31 mouse cellular contexts compared by ENCODE assay signal in genomic region chr13:29649593-29649992, GRCm38 (mm10).
A peak's percentile ranks its signal among the peaks of the same experiment; 100 is the strongest.
DNase-seq lines count a peak whose midpoint lies in the region; ATAC-seq and TF ChIP-seq lines count a peak whose summit lies in the region.
"Had no signal": no experiment of that assay in that cellular context is flagged by ENCODE, and none has a peak within 500 bp of the region (broad histone marks: within the 10 kb centered on the region; RNA-seq: fewer than 3 reads in every experiment).

No protein-coding gene starts in this region.

- no peak overlapping the region for H3K4me3 ChIP-seq in heart, adult 2 months
- no peak overlapping the region for H3K4me3 ChIP-seq in heart, embryonic 15.5 days
- H3K4me3 ChIP-seq in embryonic fibroblast, embryonic 13.5 days (ENCODE audit: insufficient read depth, low read length) = no peak overlapping the region
- H3K4me3 ChIP-seq: embryonic facial prominence, embryonic 10.5 days; embryonic facial prominence, embryonic 15.5 days; forebrain, embryonic 13.5 days; limb, embryonic 10.5 days; limb, embryonic 15.5 days; liver, embryonic 13.5 days; midbrain, embryonic 15.5 days had no signal

- no peak for TF ChIP-seq CTCF in heart, adult 2 months (IDR thresholded peaks at IDR 0.05)
- no peak for TF ChIP-seq CTCF in embryonic fibroblast, embryonic 13.5 days (IDR thresholded peaks at IDR 0.05; ENCODE audit: borderline replicate concordance, insufficient read depth, low read length)

- no peak overlapping the region for H3K4me2 ChIP-seq in heart, embryonic 15.5 days
- H3K4me2 ChIP-seq: embryonic facial prominence, embryonic 15.5 days; forebrain, embryonic 13.5 days; hindbrain, embryonic 14.5 days; limb, embryonic 15.5 days; liver, embryonic 13.5 days; midbrain, embryonic 15.5 days had no signal

- TF ChIP-seq EP300 in heart, adult 2 months (IDR thresholded peaks at IDR 0.05; ENCODE audit: insufficient read depth, low read depth, low read length) = no peak

- H3K4me1 ChIP-seq in heart, adult 2 months (ENCODE audit: control insufficient read depth, insufficient read depth, low read length) = peaks cover 8% of the 10 kb centered on the region
- peaks cover 7% of the 10 kb centered on the region for H3K4me1 ChIP-seq in heart, embryonic 15.5 days (replicated peaks)
- H3K4me1 ChIP-seq in embryonic fibroblast, embryonic 13.5 days (ENCODE audit: control insufficient read depth, insufficient read depth, low read length) = peaks cover 2% of the 10 kb centered on the region; the same call in 1 of the 2 replicates
- H3K4me1 ChIP-seq: embryonic facial prominence, embryonic 10.5 days; embryonic facial prominence, embryonic 15.5 days; forebrain, embryonic 13.5 days; limb, embryonic 15.5 days; midbrain, embryonic 15.5 days had no signal

- DNase-seq in heart, adult 2 months = no peak
- no peak for DNase-seq in heart, adult 18-20 months
- no peak for DNase-seq in heart, postnatal 4 days
- DNase-seq in NIH3T3 (ENCODE audit: low read depth) = peak; percentile 33
- no peak for DNase-seq in spleen, adult 18-20 months
- no peak for DNase-seq in adrenal gland, adult 8-10 months
- DNase-seq: adrenal gland, postnatal 10 days; cerebellum, adult 2 months; cerebellum, postnatal 14 days; kidney, adult 9 months; kidney, postnatal 10 days; layer of hippocampus, postnatal 36 days; liver, embryonic 13.5 days; lung, adult 18-20 months; lung, postnatal 4 days; right cerebral cortex, adult 18-20 months; thymus, adult 18-20 months; thymus, postnatal 25 days had no signal

- H3K27ac ChIP-seq in heart, adult 2 months = peak overlapping the region; percentile 81
- peak overlapping the region; percentile 70 for H3K27ac ChIP-seq in heart, embryonic 15.5 days
- peak overlapping the region; percentile 85 for H3K27ac ChIP-seq in embryonic fibroblast, embryonic 13.5 days (ENCODE audit: insufficient read depth, low read length)
- H3K27ac ChIP-seq: embryonic facial prominence, embryonic 10.5 days; embryonic facial prominence, embryonic 15.5 days; forebrain, embryonic 13.5 days; hindbrain, embryonic 14.5 days; limb, embryonic 10.5 days; limb, embryonic 15.5 days; liver, embryonic 13.5 days; midbrain, embryonic 15.5 days; stomach, postnatal 0 days had no signal

- TF ChIP-seq POLR2A in heart, adult 2 months (IDR thresholded peaks at IDR 0.05; ENCODE audit: insufficient read depth, low read depth, low read length) = no peak
- no peak for TF ChIP-seq POLR2A in embryonic fibroblast, embryonic 13.5 days (IDR thresholded peaks at IDR 0.05; ENCODE audit: low read depth, low read length)

- peaks cover 14% of the 10 kb centered on the region for H3K36me3 ChIP-seq in heart, adult 2 months (ENCODE audit: control insufficient read depth, insufficient read depth, low read length)
- no peaks in the 10 kb centered on the region for H3K36me3 ChIP-seq in heart, embryonic 15.5 days
- H3K36me3 ChIP-seq: embryonic facial prominence, embryonic 10.5 days; embryonic facial prominence, embryonic 15.5 days; limb, embryonic 10.5 days; limb, embryonic 15.5 days; liver, embryonic 13.5 days; midbrain, embryonic 15.5 days had no signal

- intact Hi-C loops in heart, adult 2 months (cut with DNase I) = no loop called here

- no peak overlapping the region for H3K9ac ChIP-seq in heart, adult 2 months (ENCODE audit: low read depth, low read length)
- H3K9ac ChIP-seq in heart, embryonic 15.5 days = no peak overlapping the region
- H3K9ac ChIP-seq: embryonic facial prominence, embryonic 15.5 days; forebrain, embryonic 13.5 days; hindbrain, embryonic 14.5 days; limb, embryonic 15.5 days; liver, embryonic 13.5 days; midbrain, embryonic 15.5 days had no signal

- H3K27me3 ChIP-seq in heart, adult 2 months (ENCODE audit: control insufficient read depth, insufficient read depth, low read length) = no peaks in the 10 kb centered on the region
- H3K27me3 ChIP-seq in heart, embryonic 15.5 days = no peaks in the 10 kb centered on the region
- H3K27me3 ChIP-seq: embryonic facial prominence, embryonic 15.5 days; forebrain, embryonic 13.5 days; limb, embryonic 15.5 days; liver, embryonic 13.5 days; midbrain, embryonic 15.5 days had no signal

- WGBS in heart, adult 2 months = 51% methylated on average over 2 of the region's 2 CpGs
- 41% methylated on average over 2 of the region's 2 CpGs for WGBS in heart, embryonic 15.5 days

- no peaks in the 10 kb centered on the region for H3K79me2 ChIP-seq in heart, adult 2 months (replicated peaks; ENCODE audit: control insufficient read depth, insufficient read depth, low read length)

- no peak for ATAC-seq in heart, embryonic 15.5 days (replicated peaks; ENCODE audit: insufficient number of reproducible peaks, insufficient read depth, low FRiP score, low read depth)
- ATAC-seq: activated CD4-positive, CD25-positive, alpha-beta regulatory T cell, adult 4 months; forebrain, embryonic 13.5 days; intestine, postnatal 0 days; lung, postnatal 0 days; midbrain, embryonic 15.5 days had no signal

- H3K9me3 ChIP-seq in heart, embryonic 15.5 days (replicated peaks) = no peaks in the 10 kb centered on the region
- H3K9me3 ChIP-seq: embryonic facial prominence, embryonic 10.5 days; embryonic facial prominence, embryonic 15.5 days; forebrain, embryonic 13.5 days; limb, embryonic 10.5 days; limb, embryonic 15.5 days; liver, embryonic 13.5 days; midbrain, embryonic 15.5 days had no signal
